Mouse (Mus musculus): ENCODE measurements around the gene Tsc2. TPM values are rescaled to one million over a fixed set of nuclear protein-coding genes. Genes with fewer than 3 reads are reported as not detected.

Tsc2 gene
- total and polyA plus RNA-seq, 3 experiments = 9.1 to 69.8 (median 35.2) TPM

GRCm38 (mm10) chr17:24640581-24640980, 8.2 kb upstream of the Tsc2 start:
- H3K79me2 ChIP-seq (replicated peaks; ENCODE audit: control insufficient read depth, extremely low read depth, insufficient read depth, poor library complexity, severe bottlenecking) = no peaks in the 10 kb centered on the region
- no peaks in the 10 kb centered on the region for H3K9me3 ChIP-seq (replicated peaks; ENCODE audit: low read length)
- H3K9ac ChIP-seq (ENCODE audit: insufficient read depth, low read depth) = no peak overlapping the region
- H3K27ac ChIP-seq (ENCODE audit: insufficient read depth, low read depth) = no peak overlapping the region
- in situ Hi-C loops (cut with MboI; ENCODE audit: low pct_ligation_motif_present, low pct_unique_long_range_greater_than_20kb, low sequenced_read_pairs) = loop anchor here (5.0 kb wide), 1 partner anchor 93 kb away; the partner anchor contains the start of gene Pkd1
- peaks cover 0 to 42% of the 10 kb centered on the region in 2 experiments for H3K36me3 ChIP-seq (replicated peaks in 1 of 2; ENCODE audit: control insufficient read depth in 1 of 2, insufficient read depth in 1 of 2, low read length in 1 of 2)
- dilution Hi-C loops (cut with MboI; ENCODE audit: extremely low pct_ligation_motif_present, extremely low pct_unique_long_range_greater_than_20kb, low sequenced_read_pairs) = no loop called here
- peaks cover 7 to 48% of the 10 kb centered on the region in 2 experiments for H3K4me1 ChIP-seq (ENCODE audit: control insufficient read depth in 1 of 2, insufficient read depth in 2 of 2)
- TF ChIP-seq MYC (IDR thresholded peaks at IDR 0.05; ENCODE audit: low read depth, low read length) (no peak), USF1 (IDR thresholded peaks at IDR 0.05; ENCODE audit: low read depth, low read length) (no peak), HCFC1 (IDR thresholded peaks at IDR 0.05; ENCODE audit: low read depth, low read length) (no peak), MXI1 (IDR thresholded peaks at IDR 0.05; ENCODE audit: low read depth, low read length) (no peak), SMC3 (IDR thresholded peaks at IDR 0.05; ENCODE audit: low read depth, low read length) (no peak), BHLHE40 (IDR thresholded peaks at IDR 0.05; ENCODE audit: low read depth, low read length) (no peak), GABPA (IDR thresholded peaks at IDR 0.05; ENCODE audit: insufficient replicate concordance, low read depth, low read length) (no peak), ZNF384 (IDR thresholded peaks at IDR 0.05; ENCODE audit: low read depth, low read length) (no peak), USF2 (conservative IDR thresholded peaks at IDR 0.05; ENCODE audit: low read depth, low read length) (no peak), MEF2A (IDR thresholded peaks at IDR 0.05; ENCODE audit: borderline replicate concordance, low read depth, low read length) (no peak), EP300 (IDR thresholded peaks at IDR 0.05; ENCODE audit: low read length) (no peak)
- DNase-seq (ENCODE audit: extremely low read depth) = no peak
- H3K4me3 ChIP-seq (replicated peaks in 1 of 3; ENCODE audit: low read depth in 2 of 3, low read length in 2 of 3, poor library complexity in 1 of 3) = no peak overlapping the region
- H3K4me2 ChIP-seq (ENCODE audit: insufficient read depth, low read depth, poor library complexity, severe bottlenecking) = no peak overlapping the region
- H3K27me3 ChIP-seq (replicated peaks) = no peaks in the 10 kb centered on the region

DNA sequence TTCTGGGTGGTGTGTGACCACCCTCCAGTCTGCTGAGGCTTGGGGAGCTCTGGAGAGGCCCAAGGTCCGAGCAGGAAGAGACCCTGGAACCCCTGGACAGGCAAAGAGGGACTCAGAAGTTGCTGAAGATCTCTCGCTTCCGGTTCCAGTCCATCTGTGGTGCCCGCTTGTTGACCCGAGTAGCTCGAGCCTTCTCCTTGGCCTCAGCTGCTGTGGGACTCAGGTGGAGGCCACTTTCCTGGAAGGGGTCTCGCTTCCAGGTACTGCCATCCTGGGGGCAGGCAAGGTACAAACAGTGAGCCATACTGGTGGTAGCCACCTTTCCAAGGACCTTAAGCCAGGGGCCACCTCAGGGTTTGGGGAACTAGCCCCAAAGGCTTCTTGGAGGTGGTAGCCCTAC, 7.7 kb upstream of the Tsc2 start:
- no peak for TF ChIP-seq TBP (conservative IDR thresholded peaks at IDR 0.05; ENCODE audit: low read depth, low read length)
- no peak for TF ChIP-seq RCOR1 (conservative IDR thresholded peaks at IDR 0.05; ENCODE audit: low read depth, low read length)
- no peak for TF ChIP-seq JUN (IDR thresholded peaks at IDR 0.05; ENCODE audit: insufficient read depth, low read depth, low read length)
- no peak for TF ChIP-seq ZMIZ1 (IDR thresholded peaks at IDR 0.05; ENCODE audit: low read depth, low read length)
- TF ChIP-seq ETS1 (conservative IDR thresholded peaks at IDR 0.05; ENCODE audit: low read depth, low read length) = no peak
- TF ChIP-seq SMC3 (IDR thresholded peaks at IDR 0.05; ENCODE audit: low read depth, low read length) = no peak
- TF ChIP-seq USF2 (conservative IDR thresholded peaks at IDR 0.05; ENCODE audit: low read depth, low read length) = no peak
- TF ChIP-seq CHD2 (IDR thresholded peaks at IDR 0.05; ENCODE audit: low read length) = no peak
- Histone ChIP-seq H3K79me2 (replicated peaks; ENCODE audit: control insufficient read depth, extremely low read depth, insufficient read depth, poor library complexity, severe bottlenecking) (no peaks in the 10 kb centered on the region), H3K9ac (ENCODE audit: insufficient read depth, low read depth) (no peak overlapping the region), H3K36me3 (replicated peaks in 1 of 2; ENCODE audit: control insufficient read depth in 1 of 2, insufficient read depth in 1 of 2, low read length in 1 of 2) (peaks cover 0 to 46% of the 10 kb centered on the region in 2 experiments), H3K4me1 (ENCODE audit: control insufficient read depth in 1 of 2, insufficient read depth in 2 of 2) (peaks cover 2 to 48% of the 10 kb centered on the region in 2 experiments), H3K27ac (ENCODE audit: insufficient read depth, low read depth) (no peak overlapping the region), H3K4me3 (replicated peaks in 1 of 3; ENCODE audit: low read depth in 2 of 3, low read length in 2 of 3, poor library complexity in 1 of 3) (no peak overlapping the region), H3K9me3 (replicated peaks; ENCODE audit: low read length) (no peaks in the 10 kb centered on the region), H3K27me3 (replicated peaks) (no peaks in the 10 kb centered on the region), H3K4me2 (ENCODE audit: insufficient read depth, low read depth, poor library complexity, severe bottlenecking) (no peak overlapping the region)
- in situ Hi-C loops (cut with MboI; ENCODE audit: low pct_ligation_motif_present, low pct_unique_long_range_greater_than_20kb, low sequenced_read_pairs) = loop anchor here (5.0 kb wide), 1 partner anchor 93 kb away; the partner anchor contains the start of gene Pkd1
- no peak for DNase-seq (ENCODE audit: extremely low read depth)
- dilution Hi-C loops (cut with MboI; ENCODE audit: extremely low pct_ligation_motif_present, extremely low pct_unique_long_range_greater_than_20kb, low sequenced_read_pairs) = no loop called here
